Mouse (Mus musculus) common myeloid progenitor, adult 5-6 weeks (primary cell): ENCODE results near the gene Tmem234. TPM values are rescaled to one million over a fixed set of nuclear protein-coding genes. Genes with fewer than 3 reads are reported as not detected.
"Not testable (repeated sequence)": the region's sequence is repeated elsewhere in the genome, so short reads cannot be mapped to it uniquely, and the experiment has no call there.

Experiments used
- ATAC-seq: replicated peaks from 2 replicates; pipeline ENCODE4 v1.8.0; 2016; ENCODE audit warnings: low read depth, mild to moderate bottlenecking, moderate TSS enrichment, inconsistent platforms; ENCODE audit not compliant: poor library complexity, severe bottlenecking
- total RNA-seq: library from RNA; stranded (forward); fragments of 200-1000, 187-1606 nt; gene quantifications from 2 replicates; pipeline ENCODE4 v1.2.3, GENCODE M21; 2017

Gene Tmem234
- 82.7 and 92.3 TPM in 2 replicates for total RNA-seq

DNA sequence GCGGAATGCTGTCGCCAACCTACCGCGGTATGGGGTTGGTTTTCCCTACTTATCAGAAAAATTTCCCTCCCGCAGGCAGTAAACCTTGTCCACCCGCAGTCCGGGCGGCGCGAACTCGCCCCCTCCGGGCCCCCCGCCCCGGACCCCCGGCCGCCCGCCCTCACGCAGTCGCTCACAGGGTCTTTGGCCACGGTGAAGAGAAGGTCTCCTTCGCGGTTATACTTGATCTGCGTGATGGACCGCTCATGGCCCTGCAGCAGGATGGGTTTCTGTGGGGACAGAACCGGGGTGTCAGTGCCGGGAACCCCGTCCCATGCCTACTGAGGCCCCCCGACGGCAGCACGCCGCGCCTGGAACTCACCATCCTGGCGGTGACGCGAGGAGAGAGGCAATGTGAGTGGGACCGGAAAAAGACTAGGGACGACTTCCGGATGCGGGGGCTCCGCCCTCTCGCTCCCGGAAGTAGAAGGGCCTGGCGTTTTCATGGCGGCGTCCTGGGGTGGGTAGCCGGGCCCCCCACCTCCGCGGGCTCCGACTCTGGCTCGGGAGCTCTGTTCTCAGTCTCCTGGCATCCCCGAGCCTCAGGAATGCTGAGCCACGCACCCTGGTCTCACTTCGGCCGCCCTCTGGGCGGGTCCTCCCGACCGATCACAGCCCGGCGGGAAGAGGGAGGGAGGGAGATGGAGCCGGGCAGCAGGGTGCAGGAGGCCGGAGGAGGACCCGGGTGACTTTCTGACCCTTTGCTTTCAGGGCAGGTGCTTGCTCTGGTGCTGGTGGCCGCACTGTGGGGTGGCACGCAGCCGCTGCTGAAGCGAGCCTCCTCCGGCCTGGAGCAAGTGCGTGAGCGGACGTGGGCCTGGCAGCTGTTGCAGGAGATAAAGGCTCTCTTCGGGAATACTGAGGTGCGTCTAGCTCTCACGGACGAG lies at the start of gene Tmem234, which contains the start of gene Eif3i:
TSS of gene Tmem234 (plus strand) at position 436 of the 926 bp plus-strand sequence.
TSS of gene Eif3i (minus strand) at position 416 of the 926 bp plus-strand sequence.
- peak; percentile 99 for ATAC-seq

DNA sequence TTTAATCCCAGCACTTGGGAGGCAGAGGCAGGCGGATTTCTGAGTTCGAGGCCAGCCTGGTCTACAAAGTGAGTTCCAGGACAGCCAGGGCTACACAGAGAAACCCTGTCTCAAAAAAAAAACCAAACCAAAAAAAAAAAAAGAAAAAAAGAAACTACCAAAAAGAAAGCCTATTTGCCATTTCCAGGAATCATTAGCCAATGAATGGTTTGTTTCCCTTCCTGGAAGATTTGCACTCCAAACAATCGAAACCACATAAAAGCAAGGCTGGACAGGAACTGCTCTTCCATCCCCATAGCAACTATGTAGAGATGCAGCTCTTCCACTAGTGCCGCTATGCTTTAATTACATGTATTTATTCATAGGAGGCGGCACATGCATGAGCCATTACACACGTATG lies 46.0 kb upstream of the Tmem234 start:
- ATAC-seq = not testable (repeated sequence)

- peak; percentile 64 for ATAC-seq
These were observed 45.0 kb upstream of the Tmem234 start for GRCm38 (mm10) chr4:129555421-129555861.

DNA sequence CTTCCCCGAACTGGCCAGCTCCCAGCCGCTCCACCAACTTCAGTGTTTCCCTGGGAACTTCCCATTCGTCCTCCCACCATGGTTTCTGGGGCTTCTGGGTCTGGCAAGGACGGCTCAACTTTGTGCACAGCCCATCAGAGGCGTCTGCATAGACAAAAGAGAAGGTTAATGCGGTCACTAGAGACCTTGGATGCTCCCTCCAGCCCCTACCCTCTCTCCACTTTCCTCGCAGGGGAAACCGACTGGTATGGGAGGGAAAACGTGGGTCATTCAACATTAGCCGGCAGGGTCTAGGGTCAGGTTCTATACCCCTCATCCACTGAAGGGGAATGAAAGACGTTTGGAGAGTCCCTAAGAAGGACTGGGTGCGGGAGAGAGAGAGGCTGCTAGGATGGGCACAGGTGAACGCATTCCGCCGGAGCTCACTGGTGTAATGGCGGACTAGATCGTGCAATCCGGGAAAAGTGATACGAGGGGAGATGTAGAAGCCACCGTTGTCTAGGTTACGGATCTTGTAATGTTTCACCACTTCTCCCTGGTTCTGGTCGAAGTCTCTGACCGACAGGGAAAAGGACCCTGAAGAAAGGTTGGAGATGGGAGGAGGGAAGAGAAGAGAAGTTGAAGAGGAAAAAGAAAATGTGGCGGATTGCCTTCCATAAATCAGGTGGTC lies 44.5 kb upstream of the Tmem234 start:
- ATAC-seq = 0 out of 2 replicates have a peak, but pooled peaks have one; percentile 14

DNA sequence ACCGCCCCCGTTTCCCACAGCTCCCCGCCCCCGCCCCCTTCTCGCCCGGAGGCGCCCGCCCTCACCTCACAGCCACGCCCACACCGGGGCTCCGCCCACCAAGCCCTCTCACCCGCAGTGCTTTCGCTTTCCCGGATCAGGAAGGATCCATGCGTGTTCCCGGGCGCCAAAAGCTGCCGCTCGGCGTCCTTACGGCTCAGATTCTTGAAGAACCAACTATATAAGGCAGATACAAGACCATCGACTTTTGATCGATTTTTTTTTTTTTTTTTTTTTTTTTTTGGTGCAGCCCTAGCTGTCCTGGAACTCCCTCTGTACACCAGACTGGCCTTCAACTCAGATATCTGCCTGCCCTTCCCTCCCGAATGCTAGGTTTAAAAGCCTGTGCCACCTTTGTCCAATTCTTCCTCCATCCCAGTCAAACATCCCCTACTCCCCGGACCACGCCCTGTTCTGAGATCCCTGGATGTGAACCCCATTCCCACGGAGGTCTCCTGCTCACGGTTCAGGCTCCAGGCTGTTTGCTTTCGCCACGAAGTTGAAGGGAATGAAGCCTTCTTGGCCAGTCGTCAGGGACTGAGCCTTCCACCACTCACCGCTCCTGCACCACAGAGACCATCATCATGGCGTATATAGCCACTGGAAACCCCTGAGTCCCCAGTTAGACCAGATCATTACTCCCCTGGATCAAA lies 43.8 kb upstream of the Tmem234 start:
- peak; percentile 87 for ATAC-seq

- no peak for ATAC-seq
These were observed 43.1 kb upstream of the Tmem234 start for GRCm38 (mm10) chr4:129557256-129557808.

DNA sequence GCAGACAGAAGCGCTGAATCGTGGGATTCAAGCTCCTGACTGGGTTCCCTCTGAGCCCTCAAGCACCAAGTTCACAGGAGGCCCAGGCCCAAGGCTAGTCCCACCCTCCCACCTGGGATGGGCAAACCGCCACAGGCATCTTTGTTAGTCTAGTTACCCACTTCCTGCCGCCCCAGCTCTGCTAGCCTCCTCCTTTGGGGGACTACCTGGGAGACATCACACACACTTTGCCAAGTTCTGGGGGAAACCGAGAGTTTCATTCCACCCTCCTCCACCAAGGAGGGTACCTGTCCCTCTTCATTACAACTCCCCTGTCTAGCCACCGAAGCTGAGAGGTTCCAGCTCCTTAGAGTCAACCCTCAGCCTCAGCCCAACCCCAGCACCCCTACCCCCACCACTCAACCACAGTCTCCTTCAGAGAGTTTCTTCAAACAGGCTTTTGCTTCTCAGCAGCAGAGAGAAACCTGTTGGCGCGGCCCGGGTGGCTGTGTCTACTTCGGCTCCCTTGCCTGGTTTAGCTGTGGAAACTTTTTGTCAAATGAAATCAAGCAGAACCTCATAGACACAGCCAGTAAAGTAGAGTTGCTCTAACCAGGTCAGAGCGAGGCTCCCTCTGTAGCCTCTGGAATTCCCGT lies 42.0 kb upstream of the Tmem234 start:
- ATAC-seq = no peak

- no peak for ATAC-seq
These were observed 39.3 kb upstream of the Tmem234 start for GRCm38 (mm10) chr4:129561184-129561583.

DNA sequence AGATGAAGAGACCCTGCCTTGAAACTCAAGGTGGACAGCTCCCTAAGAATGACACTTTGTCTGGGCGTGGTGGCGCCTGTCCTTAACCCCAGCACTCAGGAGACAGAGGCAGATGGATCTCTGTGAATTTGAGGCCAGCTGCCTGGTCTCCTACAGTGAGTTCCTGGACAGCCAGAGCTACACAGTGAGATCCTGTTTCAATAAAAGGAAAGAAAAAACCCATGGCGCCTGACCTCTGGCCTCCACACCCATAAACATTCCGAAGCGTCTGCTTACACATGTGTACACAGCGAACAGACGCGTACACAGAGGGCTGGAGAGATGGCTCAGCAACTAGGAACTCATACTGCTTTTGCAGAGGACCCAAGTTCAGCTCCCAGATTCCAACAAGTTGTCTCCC lies 36.8 kb upstream of the Tmem234 start:
- ATAC-seq = no peak

- no peak for ATAC-seq
These were observed 35.3 kb upstream of the Tmem234 start for GRCm38 (mm10) chr4:129565139-129565538.

DNA sequence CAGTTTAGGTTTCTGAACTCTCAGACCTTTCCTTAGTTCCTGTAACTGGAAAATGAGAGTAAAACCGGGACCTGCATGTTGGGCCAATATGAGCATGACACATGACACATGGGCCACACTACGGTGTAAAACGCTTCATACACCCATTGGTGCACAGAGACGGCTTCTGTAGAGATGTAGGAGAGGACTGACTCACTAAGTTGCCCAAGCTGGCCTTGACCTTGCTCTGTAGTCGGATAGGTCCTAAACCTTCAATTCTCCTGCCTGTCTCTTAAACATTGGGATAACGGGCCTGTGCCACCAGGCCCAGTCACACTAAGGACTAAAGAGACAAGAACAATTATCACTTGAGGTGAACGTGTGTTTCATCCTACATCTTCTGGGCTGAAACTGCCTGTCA lies 32.1 kb upstream of the Tmem234 start:
- no peak for ATAC-seq

DNA sequence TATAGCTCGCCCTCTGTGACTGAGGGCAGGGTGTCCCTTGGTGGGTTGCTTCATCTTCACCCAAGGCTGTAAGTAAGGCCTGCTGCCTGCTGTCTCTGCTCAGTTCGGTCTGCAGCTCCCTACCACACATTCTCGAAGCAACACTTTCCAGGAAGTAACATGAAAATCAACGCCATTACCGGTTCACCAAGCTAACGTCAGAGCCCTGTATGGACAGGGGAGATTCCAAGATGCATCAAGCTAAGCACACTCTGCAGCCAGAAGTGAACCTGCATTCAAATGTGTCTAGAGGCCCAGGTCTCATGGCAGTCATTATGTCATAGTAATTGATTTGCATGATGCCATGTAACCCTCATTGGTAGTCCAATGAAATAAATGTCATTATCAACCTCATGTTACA lies 30.4 kb upstream of the Tmem234 start:
- ATAC-seq = no peak

DNA sequence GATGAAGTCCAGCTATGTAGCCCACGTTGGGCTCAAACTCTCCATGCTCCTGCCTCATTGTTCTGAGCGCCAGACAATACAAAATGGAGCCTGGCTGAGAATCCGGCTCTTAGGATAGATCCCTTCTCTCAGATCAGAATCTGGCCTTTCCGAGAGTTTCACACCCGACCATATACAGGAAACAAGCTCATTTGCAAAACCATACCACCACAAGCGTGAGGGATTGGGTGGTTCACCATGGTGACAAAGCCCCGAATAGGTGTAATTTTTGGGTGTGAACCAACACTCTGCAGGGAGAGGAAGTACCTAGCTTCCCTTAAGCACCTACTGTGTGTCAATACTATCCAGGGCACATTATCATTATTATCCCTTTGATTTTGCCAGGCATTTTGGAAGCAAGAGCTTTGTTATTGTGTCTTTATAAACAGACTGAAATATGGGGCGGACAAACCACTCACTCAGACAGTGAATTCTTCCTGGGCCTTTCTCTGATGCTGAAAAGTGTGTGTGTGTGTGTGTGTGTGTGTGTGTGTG lies 28.9 kb upstream of the Tmem234 start:
- ATAC-seq = no peak

- ATAC-seq = no peak
These were observed 28.0 kb upstream of the Tmem234 start for GRCm38 (mm10) chr4:129572236-129573092.

DNA sequence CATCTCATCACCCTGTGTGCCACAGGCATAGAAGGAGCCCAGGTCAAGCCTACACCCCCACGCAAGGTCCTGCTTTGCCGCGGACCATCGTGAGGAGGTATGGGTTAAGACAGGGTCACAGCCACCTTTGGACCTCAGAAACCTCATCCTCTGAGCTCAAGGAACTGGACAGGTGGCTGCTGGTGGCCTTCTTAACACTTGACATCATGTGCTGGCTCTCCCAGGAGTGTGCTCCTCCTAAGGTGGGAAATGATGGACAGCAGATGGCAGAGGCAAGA lies 27.4 kb upstream of the Tmem234 start:
- ATAC-seq = no peak

DNA sequence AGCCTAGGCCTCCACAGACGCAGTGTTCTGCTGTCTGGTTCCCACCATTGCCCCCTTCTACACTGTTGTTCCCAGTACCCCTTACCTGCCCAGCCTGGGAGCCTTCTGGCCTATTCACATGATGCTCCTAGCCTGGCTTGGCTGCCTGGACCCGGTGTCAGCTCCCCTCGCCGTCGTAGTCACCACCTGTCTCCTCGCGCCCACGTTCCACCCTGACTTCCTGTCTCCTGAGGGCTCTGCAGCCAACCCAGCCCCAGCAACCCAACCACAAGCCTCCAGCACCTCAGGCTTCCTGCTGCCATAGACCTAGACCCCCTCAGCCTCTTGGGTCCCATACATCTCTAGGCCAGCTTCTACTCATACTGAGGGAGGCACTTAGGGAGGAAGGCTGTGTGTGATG lies 27.0 kb upstream of the Tmem234 start, which contains the start of gene Lck:
TSS of gene Lck (minus strand) at position 212 of the 400 bp plus-strand sequence.
- 0 out of 2 replicates have a peak, but pooled peaks have one; percentile 23 for ATAC-seq

GRCm38 (mm10) chr4:129575171-129575844 lies 25.2 kb upstream of the Tmem234 start:
- ATAC-seq = peak; percentile 85

DNA sequence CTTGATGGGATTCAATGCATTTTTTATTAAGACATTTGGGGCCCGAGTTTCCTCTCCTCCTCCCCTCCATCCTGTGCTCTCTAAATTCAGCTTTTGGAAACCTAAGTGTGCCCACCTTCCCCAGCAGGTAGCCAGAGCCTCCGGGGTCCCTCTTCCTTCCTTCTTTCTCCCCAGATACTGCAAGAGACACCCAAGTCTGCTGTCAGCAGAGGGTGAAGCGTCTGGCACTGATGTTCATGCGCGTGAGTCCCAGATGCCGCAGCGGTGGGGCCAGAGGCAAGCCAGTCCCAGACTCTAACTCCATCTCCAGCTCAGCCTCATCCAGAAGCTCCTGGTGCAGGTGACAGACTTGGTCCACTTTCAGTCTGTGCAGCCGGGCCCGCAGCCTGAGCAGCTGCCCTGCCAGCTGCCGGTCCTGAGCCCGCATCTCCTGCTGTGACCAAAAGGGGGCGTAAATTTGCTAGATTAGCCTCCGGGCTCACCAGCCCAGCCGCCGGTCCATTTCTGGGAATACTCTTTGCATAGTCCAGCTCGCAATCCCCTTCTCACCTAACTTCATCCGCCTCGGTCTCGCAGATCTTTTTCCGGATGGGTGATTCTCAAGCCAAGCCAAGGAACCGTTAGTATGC lies 23.5 kb upstream of the Tmem234 start:
- ATAC-seq = peak; percentile 60
